Mouse (Mus musculus): ENCODE measurements around the gene Ppm1n.

DNA sequence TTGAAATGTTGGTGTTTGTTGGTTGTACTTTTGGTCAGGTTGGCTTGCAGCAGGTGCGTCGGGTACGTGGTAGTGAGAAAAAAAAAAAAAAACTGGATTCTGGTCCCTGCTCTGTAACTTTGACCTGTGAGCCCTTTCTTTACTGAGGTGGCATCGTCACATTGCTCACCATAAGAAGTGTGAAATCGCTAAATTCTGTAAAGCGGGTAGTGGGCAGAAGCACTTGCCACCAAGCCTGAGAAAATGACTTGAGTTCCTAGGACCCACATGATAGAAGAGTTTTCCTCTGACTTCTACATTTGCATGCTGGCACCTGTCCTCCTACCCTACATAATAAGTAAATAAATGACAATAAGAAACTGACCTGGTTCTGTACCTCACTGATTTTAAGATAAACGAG lies 40.8 kb upstream of the Ppm1n start:
- TF ChIP-seq CTCF (IDR thresholded peaks at IDR 0.05; ENCODE audit: borderline replicate concordance, insufficient read depth, low read length) (no peak), POLR2A (IDR thresholded peaks at IDR 0.05; ENCODE audit: low read depth, low read length) (no peak)

Data from embryonic fibroblast, embryonic 13.5 days (primary cell).